Mouse (Mus musculus): ENCODE results near the gene Rnf212b. TPM values are rescaled to one million over a fixed set of nuclear protein-coding genes. Genes with fewer than 3 reads are reported as not detected.

The Rnf212b gene
- total and polyA plus RNA-seq, 3 experiments: not detected

DNA sequence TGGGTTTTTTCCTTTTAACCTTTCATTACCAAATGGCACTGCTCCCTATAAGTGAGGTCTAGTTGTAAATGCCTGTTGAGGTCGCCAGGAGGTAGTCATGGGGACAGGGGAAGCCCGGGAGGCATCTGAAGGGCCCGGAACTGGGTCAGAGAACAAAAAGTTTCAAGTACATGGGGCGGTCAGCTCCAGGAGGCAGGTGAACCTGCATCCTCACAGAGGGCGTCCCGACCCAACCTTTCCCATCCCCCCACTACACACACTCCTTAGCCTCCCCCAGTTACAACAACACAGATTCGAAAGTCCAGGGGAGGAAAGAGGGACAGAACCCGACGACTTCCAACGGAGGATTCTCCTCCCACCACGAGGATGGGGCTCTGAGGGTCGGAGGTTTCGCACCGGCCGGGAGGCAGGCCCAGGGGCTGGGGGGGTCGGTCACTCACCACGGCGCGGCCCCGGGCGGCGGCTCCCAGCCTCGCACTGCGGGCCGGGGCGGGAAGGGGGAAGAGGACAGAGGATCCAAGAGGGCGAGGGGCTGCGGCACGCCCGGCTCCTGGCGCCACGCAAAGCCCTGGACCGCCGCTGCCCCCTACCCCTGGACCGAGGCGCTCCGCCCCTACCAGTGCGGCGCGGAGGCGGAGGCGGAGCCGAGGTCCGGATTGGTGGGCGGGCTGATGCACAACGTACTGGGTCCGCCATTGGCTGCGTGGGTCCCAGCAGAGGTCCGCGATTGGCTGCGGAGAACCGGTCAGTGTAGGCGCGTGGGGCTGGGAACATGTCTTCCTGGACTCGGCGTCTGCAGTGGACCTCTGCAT, 49.8 kb downstream of the Rnf212b start (continued):
- TF ChIP-seq CHD2 (IDR thresholded peaks at IDR 0.05; ENCODE audit: low read length): peak; percentile 74
- TF ChIP-seq ETS1 (conservative IDR thresholded peaks at IDR 0.05; ENCODE audit: low read depth, low read length): no peak
- TF ChIP-seq USF1 (IDR thresholded peaks at IDR 0.05; ENCODE audit: low read depth, low read length): 0 out of 2 replicates have a peak, but pooled peaks have one; percentile 8
- TF ChIP-seq SIN3A (IDR thresholded peaks at IDR 0.05; ENCODE audit: low read length): peak; percentile 84; the same call in 1 of the 2 replicates
- TF ChIP-seq MEF2A (IDR thresholded peaks at IDR 0.05; ENCODE audit: borderline replicate concordance, low read depth, low read length): no peak
- 0 out of 2 replicates have a peak, but pooled peaks have one; percentile 44 for TF ChIP-seq CHD1 (IDR thresholded peaks at IDR 0.05; ENCODE audit: low read depth, low read length)
- TF ChIP-seq ZMIZ1 (IDR thresholded peaks at IDR 0.05; ENCODE audit: low read depth, low read length): peak; percentile 84
- TF ChIP-seq CTCF (conservative IDR thresholded peaks at IDR 0.05 in 1 of 2, IDR thresholded peaks at IDR 0.05 in 1 of 2; ENCODE audit: low read depth in 2 of 2, low read length in 2 of 2): peak in 1 of 2 experiments; percentile 31; a peak in 1 of 4 replicates
- no peak for TF ChIP-seq EP300 (IDR thresholded peaks at IDR 0.05; ENCODE audit: low read length)

DNA sequence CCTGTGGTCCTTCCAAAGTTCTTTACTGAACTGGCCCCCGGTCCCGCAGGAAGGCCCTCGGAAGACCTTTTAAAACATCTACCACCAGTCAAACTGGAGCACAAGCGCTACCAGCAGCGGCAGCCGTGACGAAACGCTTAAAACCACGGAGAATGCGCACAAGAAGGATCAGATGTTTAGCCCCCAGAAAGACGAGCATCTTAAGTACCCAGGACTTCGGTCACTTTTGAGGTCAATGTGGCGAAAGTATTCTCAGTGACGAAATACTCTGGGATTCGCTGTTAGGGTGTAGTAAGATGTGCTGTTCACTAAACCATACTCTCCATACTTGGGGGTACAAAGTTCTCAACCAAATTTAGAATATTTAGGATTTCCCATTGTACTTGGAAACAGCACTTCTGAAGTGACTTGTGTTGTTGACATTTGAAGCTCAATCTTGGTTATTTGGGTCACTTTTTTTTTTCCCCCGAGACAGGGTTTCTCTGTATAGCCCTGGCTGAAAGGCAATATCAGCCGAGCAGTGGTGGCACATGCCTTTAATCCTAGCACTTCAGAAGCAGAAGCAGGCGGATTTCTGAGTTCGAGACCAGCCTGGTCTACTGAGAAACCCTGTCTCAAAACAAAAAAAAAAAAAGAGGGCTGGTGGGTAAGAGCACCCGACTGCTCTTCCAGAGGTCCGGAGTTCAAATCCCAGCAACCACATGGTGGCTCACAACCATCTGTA, 50.5 kb downstream of the Rnf212b start:
- Histone ChIP-seq H3K79me2 (replicated peaks; ENCODE audit: control insufficient read depth, extremely low read depth, insufficient read depth, poor library complexity, severe bottlenecking) (no peaks in the 10 kb centered on the region), H3K9me3 (replicated peaks; ENCODE audit: low read length) (no peaks in the 10 kb centered on the region), H3K4me3 (replicated peaks in 1 of 3; ENCODE audit: low read depth in 2 of 3, low read length in 2 of 3, poor library complexity in 1 of 3) (peak overlapping the region; percentile 64 to 89 (median 89)), H3K27me3 (replicated peaks) (no peaks in the 10 kb centered on the region), H3K36me3 (replicated peaks in 1 of 2; ENCODE audit: control insufficient read depth in 1 of 2, insufficient read depth in 1 of 2, low read length in 1 of 2) (no peaks in the 10 kb centered on the region), H3K27ac (ENCODE audit: insufficient read depth, low read depth) (peak overlapping the region; percentile 37), H3K9ac (ENCODE audit: insufficient read depth, low read depth) (peak overlapping the region; percentile 51), H3K4me1 (ENCODE audit: control insufficient read depth in 1 of 2, insufficient read depth in 2 of 2) (peaks cover 0 to 5% of the 10 kb centered on the region in 2 experiments; a peak in 2 of 4 replicates), H3K4me2 (ENCODE audit: insufficient read depth, low read depth, poor library complexity, severe bottlenecking) (peak overlapping the region; percentile 91)
- TF ChIP-seq ETS1 (conservative IDR thresholded peaks at IDR 0.05; ENCODE audit: low read depth, low read length) (no peak), IRF4 (IDR thresholded peaks at IDR 0.05; ENCODE audit: low read depth, low read length) (no peak), POLR2AphosphoS2 (IDR thresholded peaks at IDR 0.05; ENCODE audit: low read depth, low read length) (no peak), USF2 (conservative IDR thresholded peaks at IDR 0.05; ENCODE audit: low read depth, low read length) (no peak), NRF1 (IDR thresholded peaks at IDR 0.05; ENCODE audit: low read depth, low read length) (peak; percentile 56; the same call in 1 of the 2 replicates), USF1 (IDR thresholded peaks at IDR 0.05; ENCODE audit: low read depth, low read length) (no peak), MAZ (IDR thresholded peaks at IDR 0.05; ENCODE audit: low read depth, low read length) (peak; percentile 18; the same call in 1 of the 2 replicates), ZMIZ1 (IDR thresholded peaks at IDR 0.05; ENCODE audit: low read depth, low read length) (peak; percentile 7; the same call in 1 of the 2 replicates), HCFC1 (IDR thresholded peaks at IDR 0.05; ENCODE audit: low read depth, low read length) (no peak; the same call in 1 of the 2 replicates), SIN3A (IDR thresholded peaks at IDR 0.05; ENCODE audit: low read length) (peak; percentile 36; the same call in 1 of the 2 replicates), TCF12 (IDR thresholded peaks at IDR 0.05; ENCODE audit: low read depth, low read length) (no peak), E2F4 (IDR thresholded peaks at IDR 0.05; ENCODE audit: insufficient replicate concordance, low read depth, low read length) (no peak), SMC3 (IDR thresholded peaks at IDR 0.05; ENCODE audit: low read depth, low read length) (no peak), NELFE (IDR thresholded peaks at IDR 0.05; ENCODE audit: low read depth, low read length) (no peak; the same call in 1 of the 2 replicates)
- in situ Hi-C loops (cut with MboI; ENCODE audit: low pct_ligation_motif_present, low pct_unique_long_range_greater_than_20kb, low sequenced_read_pairs) (no loop called here), dilution Hi-C loops (cut with MboI; ENCODE audit: extremely low pct_ligation_motif_present, extremely low pct_unique_long_range_greater_than_20kb, low sequenced_read_pairs) (no loop called here)
- DNase-seq (ENCODE audit: extremely low read depth): peak; percentile 62

Data from CH12.LX (cell line).